Mouse (Mus musculus) monocyte, adult 5-6 weeks (primary cell): ENCODE data around the gene A030003K21Rik. TPM values are rescaled to one million over a fixed set of nuclear protein-coding genes. Genes with fewer than 3 reads are reported as not detected.
"Not testable (repeated sequence)": the region's sequence is repeated elsewhere in the genome, so short reads cannot be mapped to it uniquely, and the experiment has no call there.

Experiments used
- ATAC-seq: fragments of 153-309, 156-312 bp; replicated peaks from 2 replicates; pipeline ENCODE4 v1.8.0; 2017; ENCODE audit warnings: mild to moderate bottlenecking; ENCODE audit not compliant: low TSS enrichment, insufficient number of reproducible peaks, severe bottlenecking, poor library complexity, low FRiP score
- total RNA-seq: library from RNA; stranded (forward); fragments of 200-1000, 200-491, 200-594 nt; gene quantifications from 3 replicates; pipeline ENCODE4 v1.2.3, GENCODE M21; 2017

The A030003K21Rik gene
- total RNA-seq, 1 experiment from 2014 or later, result not detected

- not testable (repeated sequence) for ATAC-seq
These were observed 12.6 kb downstream of the A030003K21Rik start for GRCm38 (mm10) chr1:82930558-82930957.

- ATAC-seq, result no peak
These were observed 18.5 kb downstream of the A030003K21Rik start, which contains the start of gene A030014E15Rik for GRCm38 (mm10) chr1:82924650-82925049. TSS of gene A030014E15Rik (plus strand) at chr1:82924917.

- not testable (repeated sequence) for ATAC-seq
These were observed 29.8 kb downstream of the A030003K21Rik start for GRCm38 (mm10) chr1:82913434-82913833.

GRCm38 (mm10) chr1:82913025-82913424 is 30.2 kb downstream of the A030003K21Rik start, which contains the start of gene A030005L19Rik:
TSS of gene A030005L19Rik (plus strand) at chr1:82913325.
- no peak for ATAC-seq

GRCm38 (mm10) chr1:82905886-82906285 is 37.3 kb downstream of the A030003K21Rik start:
- ATAC-seq, result no peak

- no peak for ATAC-seq
These were observed 42.0 kb downstream of the A030003K21Rik start for GRCm38 (mm10) chr1:82901201-82901600.

GRCm38 (mm10) chr1:82900567-82900966 is 42.6 kb downstream of the A030003K21Rik start:
- ATAC-seq, result no peak

GRCm38 (mm10) chr1:82893269-82893668 is 49.9 kb downstream of the A030003K21Rik start:
- ATAC-seq, result no peak

Other genes starting within 250 kb of the A030003K21Rik start
- gene Mff, start 218.5 kb downstream of the A030003K21Rik start, total RNA-seq, result 102 to 146 TPM (median 118 TPM) in 3 replicates
- gene Tm4sf20, start 174.9 kb downstream of the A030003K21Rik start, total RNA-seq, result 2.3 TPM in 1 of 3 replicates, not detected in the others
- not detected in 3 replicates for gene Gm47791, start 172.1 kb downstream of the A030003K21Rik start, total RNA-seq
- 48.1 to 56.6 TPM (median 55.5 TPM) in 3 replicates for gene Agfg1, start 103.9 kb downstream of the A030003K21Rik start, total RNA-seq
- gene A030005L19Rik, start 30.1 kb downstream of the A030003K21Rik start, total RNA-seq, result 0.58 TPM in 1 of 3 replicates, not detected in the others
- gene A030014E15Rik, start 18.5 kb downstream of the A030003K21Rik start, total RNA-seq, result not detected in 3 replicates
- not detected in 3 replicates for gene Gm6217, start 12.0 kb downstream of the A030003K21Rik start, total RNA-seq
- gene Gm7544, start 12.6 kb upstream of the A030003K21Rik start, total RNA-seq, result not detected in 3 replicates
- not detected in 3 replicates for gene Gm47955, start 16.9 kb upstream of the A030003K21Rik start, total RNA-seq
- gene Gm47959, start 57.2 kb upstream of the A030003K21Rik start, total RNA-seq, result not detected in 3 replicates
- gene Slc19a3, start 95.1 kb upstream of the A030003K21Rik start, total RNA-seq, result not detected in 3 replicates
- not detected in 3 replicates for gene Krtap28-10, start 99.1 kb upstream of the A030003K21Rik start, total RNA-seq
- not detected in 3 replicates for gene Gm47969, start 101.5 kb upstream of the A030003K21Rik start, total RNA-seq
- gene A030005K14Rik, start 116.0 kb upstream of the A030003K21Rik start, total RNA-seq, result not detected in 3 replicates
- gene Krtap28-13, start 117.5 kb upstream of the A030003K21Rik start, total RNA-seq, result not detected in 3 replicates
- not detected in 3 replicates for gene Ccl20, start 173.4 kb upstream of the A030003K21Rik start, total RNA-seq
- not detected in 3 replicates for gene Daw1, start 216.4 kb upstream of the A030003K21Rik start, total RNA-seq